Mouse (Mus musculus): Measurements from ENCODE around the gene Wdpcp. TPM values are rescaled to one million over a fixed set of nuclear protein-coding genes. Genes with fewer than 3 reads are reported as not detected.
A peak's percentile ranks its signal among the peaks of the same experiment; 100 is the strongest.

Wdpcp gene
- polyA plus RNA-seq, 1 experiment from 2014 or later = 6.7 TPM

DNA sequence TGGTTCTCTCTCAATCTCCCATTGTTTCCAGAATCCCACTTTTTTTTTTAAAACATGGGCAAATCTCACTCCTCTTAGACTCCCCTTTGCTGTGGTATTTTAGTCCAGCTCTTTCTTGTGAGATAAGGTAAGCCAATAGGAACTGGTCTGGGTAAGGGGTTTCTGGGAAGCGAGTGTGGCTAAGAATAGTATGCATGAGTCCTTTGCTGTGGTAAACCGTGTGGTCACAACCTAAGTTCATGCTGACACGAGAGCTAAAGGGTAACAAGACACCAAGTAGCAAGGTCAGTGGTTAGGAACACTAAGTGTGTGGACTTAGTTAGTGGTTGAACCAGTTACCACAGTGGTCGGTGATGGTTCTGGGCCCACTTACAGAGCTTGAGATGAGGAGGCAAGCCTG lies 72.2 kb downstream of the Wdpcp start:
- Histone ChIP-seq H3K27me3 (ENCODE audit: insufficient read depth, low read length) (no peaks in the 10 kb centered on the region), H3K9me3 (replicated peaks; ENCODE audit: low read length) (no peaks in the 10 kb centered on the region), H3K4me2 (ENCODE audit: low read length) (no peak overlapping the region), H3K4me3 (replicated peaks; ENCODE audit: low read depth, low read length) (no peak overlapping the region), H3K9ac (ENCODE audit: low read depth, low read length) (no peak overlapping the region), H3K36me3 (ENCODE audit: insufficient read depth, low read length) (no peaks in the 10 kb centered on the region), H3K4me1 (replicated peaks; ENCODE audit: insufficient read depth, low read length) (no peaks in the 10 kb centered on the region), H3K27ac (no peak overlapping the region)
- ATAC-seq (replicated peaks; ENCODE audit: low FRiP score, low read depth) = no peak
- WGBS = 74% methylated on average over 4 of the region's 4 CpGs
- no peak for TF ChIP-seq CTCF (IDR thresholded peaks at IDR 0.05; ENCODE audit: low read depth)
- no peak for DNase-seq (ENCODE audit: low spot score)

DNA sequence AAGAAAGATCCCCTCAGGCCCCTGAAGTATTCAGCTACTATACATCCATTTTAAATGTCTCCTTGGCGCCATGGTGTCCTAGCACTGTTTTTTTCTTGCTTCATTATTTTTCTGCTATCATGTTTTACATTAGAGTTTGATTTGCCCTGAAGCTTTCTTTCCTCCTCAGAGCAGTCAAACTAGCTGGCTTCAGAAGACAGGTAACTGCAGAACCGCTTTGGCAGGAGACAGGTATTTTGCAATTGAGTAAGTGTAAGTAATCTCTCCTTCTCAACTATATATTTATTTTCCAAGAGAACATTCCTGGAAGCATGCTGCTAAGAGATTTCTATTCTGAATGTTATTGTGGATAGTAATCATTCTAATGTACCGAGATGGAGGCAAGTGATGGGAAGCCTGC lies 74.1 kb downstream of the Wdpcp start:
- no peak overlapping the region for H3K4me3 ChIP-seq (replicated peaks; ENCODE audit: low read depth, low read length)
- no peak overlapping the region for H3K27ac ChIP-seq
- 90% methylated on average over 3 of the region's 3 CpGs for WGBS
- H3K36me3 ChIP-seq (ENCODE audit: insufficient read depth, low read length) = no peaks in the 10 kb centered on the region
- no peak for TF ChIP-seq CTCF (IDR thresholded peaks at IDR 0.05; ENCODE audit: low read depth)
- no peaks in the 10 kb centered on the region for H3K27me3 ChIP-seq (ENCODE audit: insufficient read depth, low read length)
- ATAC-seq (replicated peaks; ENCODE audit: low FRiP score, low read depth) (no peak), DNase-seq (ENCODE audit: low spot score) (no peak)
- no peak overlapping the region for H3K4me2 ChIP-seq (ENCODE audit: low read length)
- no peak overlapping the region for H3K9ac ChIP-seq (ENCODE audit: low read depth, low read length)
- H3K4me1 ChIP-seq (replicated peaks; ENCODE audit: insufficient read depth, low read length) = no peaks in the 10 kb centered on the region
- H3K9me3 ChIP-seq (replicated peaks; ENCODE audit: low read length) = no peaks in the 10 kb centered on the region

GRCm38 (mm10) chr11:21658985-21659384 lies 87.0 kb downstream of the Wdpcp start:
- Histone ChIP-seq H3K4me3 (replicated peaks; ENCODE audit: low read depth, low read length) (no peak overlapping the region), H3K4me1 (replicated peaks; ENCODE audit: insufficient read depth, low read length) (no peaks in the 10 kb centered on the region), H3K4me2 (ENCODE audit: low read length) (no peak overlapping the region), H3K36me3 (ENCODE audit: insufficient read depth, low read length) (no peaks in the 10 kb centered on the region), H3K27me3 (ENCODE audit: insufficient read depth, low read length) (no peaks in the 10 kb centered on the region), H3K9me3 (replicated peaks; ENCODE audit: low read length) (no peaks in the 10 kb centered on the region), H3K9ac (ENCODE audit: low read depth, low read length) (no peak overlapping the region), H3K27ac (no peak overlapping the region)
- DNase-seq (ENCODE audit: low spot score) (peak; percentile 71), ATAC-seq (replicated peaks; ENCODE audit: low FRiP score, low read depth) (no peak)
- 73% methylated on average over 3 of the region's 3 CpGs for WGBS
- peak; percentile 68 for TF ChIP-seq CTCF (IDR thresholded peaks at IDR 0.05; ENCODE audit: low read depth)

DNA sequence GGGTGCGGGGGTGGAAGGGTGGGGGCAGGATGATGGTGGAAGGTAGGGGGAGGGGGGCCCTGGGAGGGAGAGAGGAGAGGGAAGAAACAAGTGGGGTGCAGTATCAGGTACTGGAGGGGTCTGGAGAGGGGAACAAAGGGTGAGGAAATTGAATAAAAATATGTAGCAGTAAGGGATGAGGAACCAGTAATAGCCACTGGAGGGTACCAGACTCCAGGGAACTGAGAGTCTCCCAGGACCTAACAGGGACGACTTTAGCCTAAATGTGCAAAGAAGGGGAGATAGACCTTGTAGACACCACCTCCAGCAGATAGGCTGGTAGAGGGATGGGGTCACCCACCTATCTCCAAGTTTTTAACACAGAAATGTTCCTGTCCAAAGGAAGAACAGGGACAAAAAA lies 105.0 kb downstream of the Wdpcp start:
- no peak for DNase-seq (ENCODE audit: low spot score)
- ATAC-seq (replicated peaks; ENCODE audit: low FRiP score, low read depth) = no peak
- peak; percentile 17; the same call in 1 of the 2 replicates for TF ChIP-seq CTCF (IDR thresholded peaks at IDR 0.05; ENCODE audit: low read depth)
- no peaks in the 10 kb centered on the region for H3K36me3 ChIP-seq (ENCODE audit: insufficient read depth, low read length)
- H3K4me2 ChIP-seq (ENCODE audit: low read length) = no peak overlapping the region
- H3K4me3 ChIP-seq (replicated peaks; ENCODE audit: low read depth, low read length) = no peak overlapping the region
- H3K4me1 ChIP-seq (replicated peaks; ENCODE audit: insufficient read depth, low read length) = no peaks in the 10 kb centered on the region
- no peaks in the 10 kb centered on the region for H3K27me3 ChIP-seq (ENCODE audit: insufficient read depth, low read length)
- 68% methylated on average over 2 of the region's 2 CpGs for WGBS
- H3K9ac ChIP-seq (ENCODE audit: low read depth, low read length) = no peak overlapping the region
- H3K9me3 ChIP-seq (replicated peaks; ENCODE audit: low read length) = no peaks in the 10 kb centered on the region
- H3K27ac ChIP-seq = no peak overlapping the region

DNA sequence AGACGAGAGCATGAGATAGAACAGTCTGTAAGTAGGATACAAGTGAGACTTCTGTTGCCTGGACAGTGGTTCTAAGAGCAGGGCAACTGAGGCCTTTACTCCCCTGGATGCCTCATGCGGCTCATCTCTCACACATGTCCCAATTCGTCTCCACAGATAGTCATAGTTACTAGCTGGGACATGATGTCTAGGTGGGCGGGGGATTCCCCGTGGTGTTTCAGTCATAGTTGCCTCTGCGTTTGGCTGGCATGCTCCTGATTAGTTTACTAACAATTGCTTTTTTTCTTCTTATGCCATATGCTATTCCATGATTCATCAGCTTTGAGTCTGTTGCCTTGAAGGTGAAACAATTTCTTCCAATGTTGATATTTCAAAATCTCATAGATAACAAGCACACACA lies 116.4 kb downstream of the Wdpcp start:
- Histone ChIP-seq H3K4me3 (replicated peaks; ENCODE audit: low read depth, low read length) (no peak overlapping the region), H3K36me3 (ENCODE audit: insufficient read depth, low read length) (no peaks in the 10 kb centered on the region), H3K4me1 (replicated peaks; ENCODE audit: insufficient read depth, low read length) (no peaks in the 10 kb centered on the region), H3K27ac (no peak overlapping the region), H3K27me3 (ENCODE audit: insufficient read depth, low read length) (no peaks in the 10 kb centered on the region), H3K4me2 (ENCODE audit: low read length) (no peak overlapping the region), H3K9ac (ENCODE audit: low read depth, low read length) (no peak overlapping the region), H3K9me3 (replicated peaks; ENCODE audit: low read length) (no peaks in the 10 kb centered on the region)
- TF ChIP-seq CTCF (IDR thresholded peaks at IDR 0.05; ENCODE audit: low read depth) = no peak
- no peak for ATAC-seq (replicated peaks; ENCODE audit: low FRiP score, low read depth)
- DNase-seq (ENCODE audit: low spot score) = no peak
- WGBS = 88% methylated on average over 6 of the region's 6 CpGs

- no peak for TF ChIP-seq CTCF (IDR thresholded peaks at IDR 0.05; ENCODE audit: low read depth)
- H3K36me3 ChIP-seq (ENCODE audit: insufficient read depth, low read length) = no peaks in the 10 kb centered on the region
- no peak overlapping the region for H3K9ac ChIP-seq (ENCODE audit: low read depth, low read length)
- no peak overlapping the region for H3K27ac ChIP-seq
- no peak for DNase-seq (ENCODE audit: low spot score)
- no peaks in the 10 kb centered on the region for H3K4me1 ChIP-seq (replicated peaks; ENCODE audit: insufficient read depth, low read length)
- no peak overlapping the region for H3K4me2 ChIP-seq (ENCODE audit: low read length)
- 79% methylated on average over 2 of the region's 2 CpGs for WGBS
- no peak overlapping the region for H3K4me3 ChIP-seq (replicated peaks; ENCODE audit: low read depth, low read length)
- H3K9me3 ChIP-seq (replicated peaks; ENCODE audit: low read length) = no peaks in the 10 kb centered on the region
- no peak for ATAC-seq (replicated peaks; ENCODE audit: low FRiP score, low read depth)
- no peaks in the 10 kb centered on the region for H3K27me3 ChIP-seq (ENCODE audit: insufficient read depth, low read length)
Measured at GRCm38 (mm10) chr11:21690730-21691129, 118.7 kb downstream of the Wdpcp start.

DNA sequence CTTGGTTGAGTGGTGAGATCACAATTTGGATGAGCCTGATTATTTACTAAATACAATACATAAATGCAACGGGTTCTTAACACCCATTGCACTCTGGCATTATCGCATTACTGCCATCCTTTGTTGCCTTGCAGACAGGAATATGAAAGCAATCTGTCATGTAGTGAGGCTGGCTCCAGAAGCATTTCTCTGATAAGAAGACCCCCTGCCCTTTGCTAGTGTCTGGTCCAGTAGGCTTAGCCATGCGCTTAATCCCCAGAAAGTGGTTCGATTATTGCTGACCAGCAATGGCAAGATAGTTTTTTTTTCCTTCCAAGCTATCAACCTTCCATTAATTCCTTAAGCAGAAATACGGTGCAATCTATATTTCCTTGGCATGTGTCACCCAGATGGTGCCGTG lies 122.1 kb downstream of the Wdpcp start:
- Histone ChIP-seq H3K4me1 (replicated peaks; ENCODE audit: insufficient read depth, low read length) (no peaks in the 10 kb centered on the region), H3K9ac (ENCODE audit: low read depth, low read length) (no peak overlapping the region), H3K36me3 (ENCODE audit: insufficient read depth, low read length) (no peaks in the 10 kb centered on the region), H3K27me3 (ENCODE audit: insufficient read depth, low read length) (no peaks in the 10 kb centered on the region), H3K9me3 (replicated peaks; ENCODE audit: low read length) (no peaks in the 10 kb centered on the region), H3K4me2 (ENCODE audit: low read length) (no peak overlapping the region), H3K4me3 (replicated peaks; ENCODE audit: low read depth, low read length) (no peak overlapping the region), H3K27ac (no peak overlapping the region)
- 85% methylated on average over 6 of the region's 6 CpGs for WGBS
- ATAC-seq (replicated peaks; ENCODE audit: low FRiP score, low read depth) (no peak), DNase-seq (ENCODE audit: low spot score) (no peak)
- no peak for TF ChIP-seq CTCF (IDR thresholded peaks at IDR 0.05; ENCODE audit: low read depth)
